Mouse (Mus musculus): ENCODE results near the gene Acvr2a. TPM values are rescaled to one million over a fixed set of nuclear protein-coding genes. Genes with fewer than 3 reads are reported as not detected.
"Not testable (repeated sequence)": the region's sequence is repeated elsewhere in the genome, so short reads cannot be mapped to it uniquely, and the experiment has no call there.

Acvr2a gene
- 3.4 and 4.2 TPM in 2 replicates for polyA plus RNA-seq (2012; rRNA removed)

DNA sequence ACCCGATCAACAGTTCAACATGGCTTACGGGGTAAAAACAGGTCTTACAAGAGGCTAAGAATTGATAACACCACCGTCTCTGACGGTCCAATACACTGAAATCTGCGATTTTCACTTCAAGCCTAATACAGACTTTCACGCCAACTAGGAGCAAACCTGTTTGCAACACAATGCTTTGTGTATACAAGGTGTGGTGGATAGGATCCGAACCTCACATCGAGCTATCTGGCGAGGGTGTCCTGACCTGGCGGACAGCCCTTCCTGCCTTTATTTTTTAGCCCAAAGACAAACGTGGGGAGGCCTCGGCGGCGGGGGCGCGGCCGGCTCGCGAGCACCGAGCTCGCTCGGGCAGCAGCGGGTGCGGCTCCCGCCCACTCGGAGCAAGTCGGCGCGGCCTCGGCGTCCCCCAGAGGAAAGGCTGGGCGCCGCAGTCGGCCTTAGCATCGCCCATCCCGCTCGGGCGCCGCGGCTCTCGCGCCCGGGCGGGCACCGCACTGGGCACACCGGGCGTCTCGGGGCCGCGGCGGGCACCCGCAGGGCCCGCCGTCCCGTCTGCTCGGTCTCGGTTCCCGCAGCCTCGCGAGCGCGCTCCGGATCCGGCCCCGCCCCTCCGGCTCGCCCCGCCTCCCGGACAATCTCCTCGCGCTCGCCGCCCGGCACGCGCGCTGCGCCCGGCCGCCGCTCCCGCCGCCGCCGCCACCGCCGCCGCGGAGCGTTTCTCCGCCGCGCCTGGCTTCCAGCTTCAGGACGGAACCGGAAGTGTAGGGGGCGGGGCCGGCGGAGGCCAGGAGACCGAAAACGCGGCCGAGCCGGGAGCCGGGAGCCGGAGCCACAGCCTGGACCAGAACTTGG lies at the start of gene Acvr2a:
Gene Acvr2a (plus strand): TSS at position 739 of the 852 bp plus-strand sequence.
- DNase-seq (ENCODE audit: low read depth), result no peak

DNA sequence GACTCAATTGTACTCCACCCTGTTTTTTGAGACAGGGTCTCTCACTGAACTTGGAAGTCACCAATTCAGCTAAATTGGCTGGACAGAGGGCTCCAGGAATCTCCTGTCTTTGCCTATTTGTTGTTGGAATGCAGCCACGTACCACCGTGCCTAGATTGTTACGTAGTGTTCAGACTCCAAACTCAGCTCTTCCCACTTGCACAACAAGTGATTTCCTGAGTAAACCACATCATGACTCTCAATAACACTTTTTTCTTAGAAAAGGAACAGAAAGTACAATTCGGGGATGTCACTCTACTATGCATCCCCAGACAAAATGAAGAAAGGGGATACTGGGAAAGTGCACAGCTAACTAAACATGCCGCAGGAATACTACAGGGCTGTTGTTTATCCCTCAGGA lies 47.4 kb upstream of the Acvr2a start:
- no peak for DNase-seq (ENCODE audit: low read depth)

GRCm38 (mm10) chr2:48767778-48768177 lies 46.1 kb upstream of the Acvr2a start:
- DNase-seq (ENCODE audit: low read depth), result no peak

DNA sequence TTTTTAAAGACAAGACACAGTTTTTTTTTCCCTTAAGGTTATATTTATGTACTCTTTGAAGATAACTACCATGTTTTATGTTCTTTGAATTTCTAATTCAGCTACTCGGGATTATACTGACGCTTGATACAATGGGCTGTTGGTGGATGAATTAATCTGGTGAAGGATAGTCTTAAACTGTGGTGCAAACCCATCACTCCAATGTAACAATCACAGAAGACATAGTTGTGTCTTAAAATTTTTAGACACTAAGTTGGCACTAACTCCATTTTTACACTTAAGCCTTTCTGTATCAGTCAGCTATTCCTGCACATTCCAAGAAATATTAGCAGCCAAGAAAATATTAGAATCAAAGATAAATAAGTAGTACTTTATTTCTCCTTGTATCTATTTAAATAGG lies 45.7 kb upstream of the Acvr2a start:
- DNase-seq (ENCODE audit: low read depth), result no peak

- no peak for DNase-seq (ENCODE audit: low read depth)
Observed at GRCm38 (mm10) chr2:48770100-48770499, 43.8 kb upstream of the Acvr2a start.

DNA sequence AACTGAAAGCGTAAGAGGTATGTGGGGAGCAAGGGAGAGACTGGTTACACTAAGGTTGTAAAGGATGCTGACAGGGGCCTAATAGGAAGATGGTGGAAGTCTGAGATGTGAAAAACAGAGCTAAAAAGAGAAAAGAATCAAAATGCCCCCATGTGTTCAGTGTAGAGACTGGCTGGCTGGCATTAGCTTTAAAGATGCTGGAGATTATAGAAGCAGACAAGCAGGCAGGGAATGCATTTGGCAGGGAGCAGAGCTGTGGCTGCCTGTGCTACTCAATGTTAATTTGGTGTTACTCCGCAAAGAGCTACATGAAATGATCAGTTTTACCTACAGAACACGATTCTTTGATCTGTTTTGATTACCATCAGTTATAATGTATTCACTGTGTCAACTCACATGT lies 43.3 kb upstream of the Acvr2a start:
- DNase-seq (ENCODE audit: low read depth), result no peak

DNA sequence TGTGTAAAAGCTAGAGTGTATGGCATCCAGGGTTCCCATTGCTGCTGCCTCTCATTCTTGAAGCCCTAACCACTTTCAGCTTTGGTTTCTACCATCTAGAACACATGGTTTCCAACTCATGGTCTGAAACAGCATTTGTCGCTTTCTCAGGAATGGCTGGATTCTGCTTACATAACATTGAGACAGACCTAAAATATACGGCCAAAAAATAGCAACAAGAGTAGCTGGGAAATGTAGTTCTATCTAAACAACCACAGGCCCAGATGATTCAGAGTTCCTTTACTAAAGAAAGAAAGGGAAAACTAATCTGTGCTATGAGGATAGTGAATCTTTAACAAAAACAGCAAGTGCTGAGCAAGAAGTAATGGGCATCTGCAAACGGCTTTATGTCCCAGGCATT lies 38.6 kb upstream of the Acvr2a start:
- DNase-seq (ENCODE audit: low read depth), result no peak

DNA sequence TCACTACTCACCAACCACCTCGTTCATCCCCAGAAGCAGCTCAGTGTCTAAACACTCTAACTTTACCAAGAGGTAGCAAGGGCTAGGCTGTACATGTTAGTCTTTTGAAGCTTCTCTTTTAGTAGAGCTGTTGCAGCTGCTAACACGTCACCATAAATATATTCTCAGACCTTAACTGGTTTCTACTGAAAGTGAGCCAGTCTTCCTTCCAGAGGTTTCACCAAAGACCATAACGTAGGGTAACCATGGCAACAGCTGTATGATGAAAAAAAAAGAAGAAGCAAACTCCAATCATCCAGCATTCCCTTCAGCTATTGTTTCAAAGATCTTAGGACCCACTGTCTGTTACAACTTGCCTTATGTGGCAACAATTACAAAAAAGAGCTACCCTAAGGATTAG lies 25.0 kb upstream of the Acvr2a start:
- DNase-seq (ENCODE audit: low read depth), result no peak

DNA sequence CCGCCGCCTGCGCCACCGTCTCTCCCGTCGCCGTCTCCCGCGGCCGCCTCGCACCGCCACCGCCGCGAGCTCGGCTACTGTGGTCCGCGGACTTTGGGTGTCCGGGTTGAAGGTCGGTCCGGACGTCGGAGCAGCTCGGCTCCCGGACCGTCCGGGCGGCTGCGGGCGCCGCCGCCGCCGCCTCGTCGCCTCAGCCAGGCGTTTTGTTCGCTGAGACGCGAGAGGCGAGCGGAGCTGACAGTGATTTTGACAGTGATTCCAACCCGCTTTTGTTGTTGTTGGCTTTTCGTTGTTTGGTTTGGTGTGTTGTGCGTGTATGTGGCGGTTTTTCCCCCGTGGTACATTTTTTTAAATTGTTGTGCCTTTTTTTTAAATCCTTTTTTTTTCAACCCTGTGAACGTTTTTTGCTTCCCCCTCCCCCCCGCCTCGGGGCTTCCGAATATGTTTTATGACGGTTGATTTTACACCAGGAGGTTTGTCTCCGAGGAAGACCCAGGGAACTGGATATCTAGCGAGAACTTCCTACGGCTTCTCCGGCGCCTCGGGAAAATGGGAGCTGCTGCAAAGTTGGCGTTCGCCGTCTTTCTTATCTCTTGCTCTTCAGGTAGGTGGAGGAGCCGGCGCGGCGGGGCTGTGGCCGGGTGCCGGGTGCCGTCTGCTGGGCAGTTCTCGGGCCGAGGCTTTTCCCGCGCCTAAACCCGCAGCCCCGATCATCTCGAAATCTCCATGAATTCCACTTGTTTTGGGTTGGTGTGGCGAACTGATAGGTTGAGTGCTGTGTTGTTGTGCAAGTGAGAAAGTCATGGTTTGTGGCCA lies 522 bp downstream of the Acvr2a start:
- no peak for DNase-seq (ENCODE audit: low read depth)

- no peak for DNase-seq (ENCODE audit: low read depth)
Observed at GRCm38 (mm10) chr2:48815039-48815590, 1.2 kb downstream of the Acvr2a start.

GRCm38 (mm10) chr2:48816141-48817028 lies 2.5 kb downstream of the Acvr2a start:
- no peak for DNase-seq (ENCODE audit: low read depth)

DNA sequence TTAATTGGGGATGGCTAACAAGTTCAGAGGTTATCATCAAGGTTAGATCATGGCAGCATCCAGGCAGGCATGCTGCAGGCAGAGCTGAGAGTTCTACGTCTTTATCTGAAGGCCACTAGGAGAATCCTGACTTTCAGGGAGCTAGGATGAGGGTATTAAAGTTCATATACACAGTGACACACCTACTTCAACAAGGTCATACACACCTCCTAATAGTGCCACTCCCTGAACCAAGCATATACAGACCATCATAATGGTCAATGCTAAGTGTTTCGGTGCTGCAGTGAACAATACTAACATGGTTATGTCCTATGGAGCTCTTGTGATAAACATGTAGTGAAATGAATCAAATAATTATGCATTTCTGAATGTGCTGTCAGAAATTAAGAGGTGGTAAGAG lies 12.0 kb downstream of the Acvr2a start:
- no peak for DNase-seq (ENCODE audit: low read depth)

DNA sequence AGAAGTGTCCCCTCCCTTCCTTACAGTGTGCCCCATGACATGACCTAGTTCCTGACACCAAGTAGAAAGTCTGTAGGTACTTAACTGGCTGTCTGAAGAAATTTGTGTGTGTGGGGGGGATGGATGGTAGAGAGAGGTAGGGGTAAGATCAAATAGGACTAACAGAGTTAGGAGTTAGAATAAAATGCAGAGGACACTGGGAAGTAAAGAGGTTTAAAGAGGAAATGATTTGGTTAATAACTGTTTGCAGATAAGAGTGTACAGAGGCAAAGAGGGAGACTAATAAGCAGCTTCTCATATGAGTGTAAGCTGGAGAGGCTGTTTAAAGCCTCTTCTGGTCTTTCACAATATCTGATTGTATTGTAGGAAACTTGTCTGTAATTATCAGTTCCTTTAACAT lies 12.5 kb downstream of the Acvr2a start:
- DNase-seq (ENCODE audit: low read depth), result no peak

- no peak for DNase-seq (ENCODE audit: low read depth)
Observed at GRCm38 (mm10) chr2:48830492-48830891, 16.6 kb downstream of the Acvr2a start.

GRCm38 (mm10) chr2:48832305-48832704 lies 18.4 kb downstream of the Acvr2a start:
- no peak for DNase-seq (ENCODE audit: low read depth)

- DNase-seq (ENCODE audit: low read depth), result no peak
Observed at GRCm38 (mm10) chr2:48833884-48834450, 20.1 kb downstream of the Acvr2a start.

- peak; percentile 30 for DNase-seq (ENCODE audit: low read depth)
Observed at GRCm38 (mm10) chr2:48841611-48842470, 27.9 kb downstream of the Acvr2a start.

GRCm38 (mm10) chr2:48846689-48847398 lies 32.9 kb downstream of the Acvr2a start:
- no peak for DNase-seq (ENCODE audit: low read depth)

DNA sequence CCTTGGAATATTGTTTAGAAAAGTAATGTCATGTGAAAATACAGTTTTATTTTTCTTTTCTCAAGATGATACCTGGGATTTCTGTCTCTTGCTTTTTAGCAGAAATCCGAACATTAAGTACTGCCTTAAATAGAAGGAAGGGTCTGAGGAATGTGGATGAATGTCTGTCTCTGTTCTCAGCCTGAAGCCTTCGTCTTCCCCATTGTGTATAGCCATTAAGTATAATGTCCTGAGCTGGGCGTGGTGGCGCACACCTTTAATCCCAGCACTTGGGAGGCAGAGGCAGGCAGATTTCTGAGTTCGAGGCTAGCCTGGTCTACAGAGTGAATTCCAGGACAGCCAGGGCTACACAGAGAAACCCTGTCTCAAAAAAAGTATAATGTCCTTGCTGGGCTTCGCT lies 51.7 kb downstream of the Acvr2a start:
- not testable (repeated sequence) for DNase-seq (ENCODE audit: low read depth)

Measured in gonadal fat pad, adult 2 months (tissue).